Mouse (Mus musculus): ENCODE data around the gene Amh. TPM values are rescaled to one million over a fixed set of nuclear protein-coding genes. Genes with fewer than 3 reads are reported as not detected.
"Not testable (repeated sequence)": the region's sequence is repeated elsewhere in the genome, so short reads cannot be mapped to it uniquely, and the experiment has no call there.

The Amh gene
- polyA plus RNA-seq, 1 experiment, result 0.43 TPM

DNA sequence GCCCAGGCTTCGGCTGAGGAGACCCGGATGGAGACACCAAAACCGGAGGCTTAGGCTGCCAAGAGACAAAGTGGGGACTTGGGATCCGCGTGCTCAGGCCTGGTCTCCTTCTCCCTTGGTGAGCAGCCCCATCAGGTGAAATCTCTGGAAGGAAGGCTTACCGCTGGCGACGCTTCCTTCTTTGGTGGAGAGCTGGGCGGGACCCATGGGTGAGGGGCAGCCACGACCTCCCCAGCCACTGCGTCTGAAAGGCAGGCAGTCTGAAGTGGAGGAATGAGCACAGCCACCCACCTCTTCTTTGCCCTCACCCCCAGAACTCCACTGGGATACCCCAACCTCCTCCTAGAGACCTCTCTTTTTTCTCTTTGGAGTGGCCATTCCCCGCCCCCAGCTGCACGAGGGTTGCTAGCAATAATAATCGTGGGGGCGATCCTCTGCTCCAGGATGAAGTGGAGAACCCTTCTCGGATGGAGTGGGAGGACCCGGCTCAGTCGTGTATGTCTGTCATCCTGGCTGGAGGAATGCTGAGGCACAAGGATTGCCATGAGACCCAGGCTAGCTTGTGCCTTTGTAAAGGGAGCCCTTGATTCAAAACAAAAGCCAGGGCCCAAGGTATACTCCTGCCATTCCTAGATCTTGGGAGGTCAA, 4.1 kb downstream of the Amh start:
- Histone ChIP-seq H3K36me3 (ENCODE audit: control insufficient read depth) (peaks cover 25% of the 10 kb centered on the region), H3K27me3 (ENCODE audit: control insufficient read depth) (peaks cover 76% of the 10 kb centered on the region), H3K4me1 (ENCODE audit: control insufficient read depth) (peaks cover 37% of the 10 kb centered on the region), H3K4me3 (replicated peaks) (no peak overlapping the region), H3K9me3 (ENCODE audit: control insufficient read depth, low read length) (peaks cover 6% of the 10 kb centered on the region; the same call in 1 of the 2 replicates)
- no peak for TF ChIP-seq TAL1 (IDR thresholded peaks at IDR 0.05; ENCODE audit: low read length)
- no peak for TF ChIP-seq GATA1 (IDR thresholded peaks at IDR 0.05; ENCODE audit: low read length)

GRCm38 (mm10) chr10:80810084-80810483, 5.0 kb downstream of the Amh start:
- H3K4me3 ChIP-seq (replicated peaks), result no peak overlapping the region
- peaks cover 37% of the 10 kb centered on the region for H3K4me1 ChIP-seq (ENCODE audit: control insufficient read depth)
- peaks cover 79% of the 10 kb centered on the region for H3K27me3 ChIP-seq (ENCODE audit: control insufficient read depth)
- H3K9me3 ChIP-seq (ENCODE audit: control insufficient read depth, low read length), result peaks cover 6% of the 10 kb centered on the region; the same call in 1 of the 2 replicates
- TF ChIP-seq GATA1 (IDR thresholded peaks at IDR 0.05; ENCODE audit: low read length) (no peak), TAL1 (IDR thresholded peaks at IDR 0.05; ENCODE audit: low read length) (no peak)
- H3K36me3 ChIP-seq (ENCODE audit: control insufficient read depth), result peaks cover 15% of the 10 kb centered on the region

GRCm38 (mm10) chr10:80812391-80813041, 7.5 kb downstream of the Amh start:
- Histone ChIP-seq H3K4me1 (ENCODE audit: control insufficient read depth) (peaks cover 22% of the 10 kb centered on the region), H3K27me3 (ENCODE audit: control insufficient read depth) (peaks cover 63% of the 10 kb centered on the region), H3K9me3 (ENCODE audit: control insufficient read depth, low read length) (peaks cover 6% of the 10 kb centered on the region; the same call in 1 of the 2 replicates), H3K4me3 (replicated peaks) (no peak overlapping the region), H3K36me3 (ENCODE audit: control insufficient read depth) (no peaks in the 10 kb centered on the region)
- TF ChIP-seq TAL1 (IDR thresholded peaks at IDR 0.05; ENCODE audit: low read length), result no peak
- no peak for TF ChIP-seq GATA1 (IDR thresholded peaks at IDR 0.05; ENCODE audit: low read length)

- H3K27me3 ChIP-seq (ENCODE audit: control insufficient read depth), result peaks cover 55% of the 10 kb centered on the region
- H3K9me3 ChIP-seq (ENCODE audit: control insufficient read depth, low read length), result peaks cover 3% of the 10 kb centered on the region; the same call in 1 of the 2 replicates
- H3K4me1 ChIP-seq (ENCODE audit: control insufficient read depth), result peaks cover 21% of the 10 kb centered on the region
- H3K4me3 ChIP-seq (replicated peaks), result no peak within 1 kb of the TSS
- TF ChIP-seq GATA1 (IDR thresholded peaks at IDR 0.05; ENCODE audit: low read length) (no peak), TAL1 (IDR thresholded peaks at IDR 0.05; ENCODE audit: low read length) (no peak)
- no peaks in the 10 kb centered on the region; the same call in 1 of the 2 replicates for H3K36me3 ChIP-seq (ENCODE audit: control insufficient read depth)
Measured at GRCm38 (mm10) chr10:80813366-80813765, 8.3 kb downstream of the Amh start, which contains the start of gene Jsrp1. TSS of gene Jsrp1 (minus strand) at chr10:80813498.

DNA sequence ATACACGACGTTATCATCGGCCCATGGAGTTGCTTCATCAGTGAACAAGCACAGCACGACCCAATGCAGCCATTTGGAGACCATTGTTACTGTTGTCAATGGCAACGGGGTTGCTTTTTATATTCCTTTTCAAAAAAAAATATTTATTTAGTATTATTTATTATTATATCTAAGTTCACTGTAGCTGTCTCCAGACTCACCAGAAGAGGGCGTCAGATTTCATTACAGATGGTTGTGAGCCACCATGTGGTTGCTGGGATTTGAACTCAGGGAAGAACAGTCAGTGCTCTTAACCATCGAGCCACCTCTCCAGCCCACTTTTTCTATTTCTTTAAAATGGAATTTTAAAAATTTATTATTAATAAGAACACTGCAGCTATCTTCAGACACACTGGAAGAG, 9.8 kb downstream of the Amh start:
- Histone ChIP-seq H3K4me1 (ENCODE audit: control insufficient read depth) (peaks cover 34% of the 10 kb centered on the region), H3K36me3 (ENCODE audit: control insufficient read depth) (no peaks in the 10 kb centered on the region; the same call in 1 of the 2 replicates)

GRCm38 (mm10) chr10:80816303-80816702, 11.3 kb downstream of the Amh start:
- not testable (repeated sequence) for H3K36me3 ChIP-seq (ENCODE audit: control insufficient read depth); H3K9me3 ChIP-seq (ENCODE audit: control insufficient read depth, low read length); H3K4me3 ChIP-seq (replicated peaks)
- Histone ChIP-seq H3K4me1 (ENCODE audit: control insufficient read depth) (peaks cover 40% of the 10 kb centered on the region), H3K27me3 (ENCODE audit: control insufficient read depth) (peaks cover 25% of the 10 kb centered on the region)

More for the DNA sequence above, 9.8 kb downstream of the Amh start:
- Histone ChIP-seq H3K4me3 (replicated peaks) (no peak overlapping the region), H3K27me3 (ENCODE audit: control insufficient read depth) (peaks cover 40% of the 10 kb centered on the region), H3K9me3 (ENCODE audit: control insufficient read depth, low read length) (peaks cover 3% of the 10 kb centered on the region; the same call in 1 of the 2 replicates)
- TF ChIP-seq GATA1 (IDR thresholded peaks at IDR 0.05; ENCODE audit: low read length) (no peak), TAL1 (IDR thresholded peaks at IDR 0.05; ENCODE audit: low read length) (no peak)

DNA sequence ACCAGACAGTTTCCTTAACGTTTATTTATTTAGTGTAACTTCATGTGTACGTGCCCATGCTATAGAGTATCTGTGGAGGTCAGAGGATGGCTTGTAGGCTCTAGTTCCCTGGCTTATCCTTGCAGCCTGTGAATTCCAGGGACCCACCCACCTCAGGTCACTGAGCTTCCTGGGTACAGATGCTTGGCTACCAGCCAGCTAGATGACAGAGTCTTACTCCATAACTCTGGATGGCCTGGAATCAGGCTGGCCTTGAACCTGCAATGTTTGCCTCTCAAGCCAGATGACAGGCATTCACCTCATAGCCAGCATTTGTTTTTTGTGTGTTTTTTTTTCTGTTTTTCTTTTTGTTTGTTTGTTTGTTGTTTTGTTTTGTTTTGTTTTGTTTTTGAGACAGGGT, 12.1 kb downstream of the Amh start:
- Histone ChIP-seq H3K27me3 (ENCODE audit: control insufficient read depth) (peaks cover 17% of the 10 kb centered on the region), H3K36me3 (ENCODE audit: control insufficient read depth) (no peaks in the 10 kb centered on the region; the same call in 1 of the 2 replicates), H3K4me1 (ENCODE audit: control insufficient read depth) (peaks cover 42% of the 10 kb centered on the region), H3K4me3 (replicated peaks) (no peak overlapping the region), H3K9me3 (ENCODE audit: control insufficient read depth, low read length) (peaks cover 3% of the 10 kb centered on the region; the same call in 1 of the 2 replicates)
- no peak for TF ChIP-seq TAL1 (IDR thresholded peaks at IDR 0.05; ENCODE audit: low read length)
- TF ChIP-seq GATA1 (IDR thresholded peaks at IDR 0.05; ENCODE audit: low read length), result no peak

DNA sequence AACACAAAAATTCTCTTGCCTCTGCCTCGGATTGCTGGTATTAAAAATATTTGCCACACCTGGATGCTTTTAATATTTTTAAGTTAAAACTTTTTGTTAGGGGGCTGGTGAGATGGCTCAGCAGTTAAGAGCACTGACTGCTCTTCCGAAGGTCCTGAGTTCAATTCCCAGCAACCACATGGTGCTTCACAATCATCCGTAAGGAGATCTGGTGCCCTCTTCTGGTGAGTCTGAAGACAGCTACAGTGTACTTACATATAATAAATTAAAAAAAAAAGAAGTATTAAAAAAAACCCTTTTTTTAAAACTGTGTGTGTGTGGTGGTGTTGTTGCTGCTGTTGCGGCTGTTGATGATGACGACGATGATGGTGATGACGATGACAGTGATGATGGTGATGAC, 12.9 kb downstream of the Amh start:
- not testable (repeated sequence) for H3K9me3 ChIP-seq (ENCODE audit: control insufficient read depth, low read length); H3K36me3 ChIP-seq (ENCODE audit: control insufficient read depth); H3K27me3 ChIP-seq (ENCODE audit: control insufficient read depth); H3K4me3 ChIP-seq (replicated peaks)
- H3K4me1 ChIP-seq (ENCODE audit: control insufficient read depth), result peaks cover 49% of the 10 kb centered on the region

GRCm38 (mm10) chr10:80818599-80819281, 13.7 kb downstream of the Amh start:
- peaks cover 54% of the 10 kb centered on the region for H3K4me1 ChIP-seq (ENCODE audit: control insufficient read depth)
- no peaks in the 10 kb centered on the region; the same call in 1 of the 2 replicates for H3K36me3 ChIP-seq (ENCODE audit: control insufficient read depth)
- H3K27me3 ChIP-seq (ENCODE audit: control insufficient read depth), result peaks cover 3% of the 10 kb centered on the region
- H3K9me3 ChIP-seq (ENCODE audit: control insufficient read depth, low read length), result no peaks in the 10 kb centered on the region
- H3K4me3 ChIP-seq (replicated peaks), result peak overlapping the region; percentile 47
- TF ChIP-seq TAL1 (IDR thresholded peaks at IDR 0.05; ENCODE audit: low read length) (peak; percentile 67), GATA1 (IDR thresholded peaks at IDR 0.05; ENCODE audit: low read length) (peak; percentile 86)

Measured in erythroblast, embryonic 14.5 days (primary cell).